Mouse (Mus musculus) lung, postnatal 0 days (tissue): Measurements from ENCODE around the gene Pakap.
A peak's percentile ranks its signal among the peaks of the same experiment; 100 is the strongest.

ENCODE experiments used
- CTCF ChIP-seq: IDR thresholded peaks from 2 replicates; pipeline ENCODE4 v1.5.1; 2016; ENCODE audit warnings: antibody characterized with exemption, mild to moderate bottlenecking
- EP300 ChIP-seq: IDR thresholded peaks from 2 replicates; pipeline ENCODE4 v1.6.1; 2016; ENCODE audit warnings: antibody characterized with exemption, mild to moderate bottlenecking, control low read depth

GRCm38 (mm10) chr4:57930559-57931170, 362.7 kb downstream of the Pakap start:
- no peak for TF ChIP-seq CTCF
- peak; percentile 74 for TF ChIP-seq EP300
